Mouse (Mus musculus): ENCODE data around the gene Gm12355. TPM values are rescaled to one million over a fixed set of nuclear protein-coding genes. Genes with fewer than 3 reads are reported as not detected.
A peak's percentile ranks its signal among the peaks of the same experiment; 100 is the strongest.

The Gm12355 gene
- total RNA-seq, 1 experiment: 2.9 TPM

DNA sequence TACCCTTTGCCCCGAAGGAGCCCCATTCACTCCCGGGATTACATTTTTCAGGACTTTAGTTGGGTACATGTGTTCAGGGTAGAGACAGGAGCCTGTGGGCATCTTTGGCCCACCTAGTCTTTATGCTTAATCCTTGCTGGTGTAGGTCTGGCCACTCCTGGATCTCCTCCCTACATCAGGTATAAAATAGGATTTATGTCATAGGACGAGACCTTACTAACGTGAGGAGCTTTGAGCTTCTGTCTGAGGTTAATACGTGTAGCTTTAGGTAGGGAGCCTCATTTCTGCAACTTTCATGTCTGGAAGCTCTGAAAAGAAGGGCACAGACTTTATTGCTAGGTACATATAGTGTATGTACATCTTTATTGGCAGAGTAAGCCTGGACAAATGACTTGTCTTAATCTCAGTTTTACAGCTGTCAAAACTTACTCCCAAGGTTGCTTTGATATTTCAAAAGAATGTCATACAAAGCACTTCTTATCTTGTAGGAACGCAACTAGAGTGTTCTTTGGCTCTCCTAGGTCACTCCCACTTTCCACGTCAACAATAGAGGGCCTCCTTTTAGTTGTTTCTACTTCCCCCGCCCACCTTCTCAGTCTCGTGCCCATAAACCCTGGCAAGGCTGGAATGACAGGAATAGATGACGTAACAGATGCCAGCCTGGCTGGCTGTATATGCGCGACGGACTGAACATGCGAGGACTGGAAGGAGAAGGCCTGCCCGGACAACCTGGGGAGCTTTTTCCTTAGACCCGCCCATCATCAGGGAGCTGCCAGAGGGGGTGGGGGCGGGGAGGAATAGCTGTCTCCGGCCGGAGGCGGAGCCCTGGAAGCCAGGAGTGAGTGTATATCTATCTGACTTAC is 37.5 kb downstream of the Gm12355 start:
- Histone ChIP-seq H3K27ac (ENCODE audit: insufficient read depth, low read depth, low read length, poor library complexity, severe bottlenecking) (no peak overlapping the region), H3K9me3 (ENCODE audit: control insufficient read depth, insufficient read depth, low read depth, low read length) (no peaks in the 10 kb centered on the region), H3K36me3 (ENCODE audit: control insufficient read depth, insufficient read depth, low read length, poor library complexity, severe bottlenecking) (peaks cover 7% of the 10 kb centered on the region), H3K4me3 (ENCODE audit: insufficient read depth in 1 of 2, low read depth in 1 of 2, low read length in 2 of 2, poor library complexity in 1 of 2, severe bottlenecking in 1 of 2) (peak overlapping the region; percentile 46 to 65), H3K9ac (ENCODE audit: insufficient read depth, low read depth, low read length, poor library complexity, severe bottlenecking) (peak overlapping the region; percentile 20; the same call in 1 of the 2 replicates), H3K4me1 (ENCODE audit: control insufficient read depth in 2 of 2, insufficient read depth in 2 of 2, low read length in 2 of 2, poor library complexity in 1 of 2) (peaks cover 0 to 15% of the 10 kb centered on the region in 2 experiments; a peak in 3 of 4 replicates)
- no peak for TF ChIP-seq ZNF384 (IDR thresholded peaks at IDR 0.05; ENCODE audit: low read depth, low read length)
- TF ChIP-seq HCFC1 (IDR thresholded peaks at IDR 0.05; ENCODE audit: borderline replicate concordance, insufficient read depth, low read length): no peak; the same call in 1 of the 2 replicates
- no peak for TF ChIP-seq CHD2 (IDR thresholded peaks at IDR 0.05; ENCODE audit: low read depth, low read length)
- TF ChIP-seq ZC3H11A (IDR thresholded peaks at IDR 0.05; ENCODE audit: borderline replicate concordance, low read depth, low read length): no peak
- no peak for TF ChIP-seq MAFK (IDR thresholded peaks at IDR 0.05; ENCODE audit: insufficient read depth, low read depth, low read length)
- in situ Hi-C loops (cut with MboI; ENCODE audit: low sequenced_read_pairs in 2 of 2, unreplicated experiment in 2 of 2): no loop called here
- DNase-seq (ENCODE audit: low read depth, low spot score): peak; percentile 72

DNA sequence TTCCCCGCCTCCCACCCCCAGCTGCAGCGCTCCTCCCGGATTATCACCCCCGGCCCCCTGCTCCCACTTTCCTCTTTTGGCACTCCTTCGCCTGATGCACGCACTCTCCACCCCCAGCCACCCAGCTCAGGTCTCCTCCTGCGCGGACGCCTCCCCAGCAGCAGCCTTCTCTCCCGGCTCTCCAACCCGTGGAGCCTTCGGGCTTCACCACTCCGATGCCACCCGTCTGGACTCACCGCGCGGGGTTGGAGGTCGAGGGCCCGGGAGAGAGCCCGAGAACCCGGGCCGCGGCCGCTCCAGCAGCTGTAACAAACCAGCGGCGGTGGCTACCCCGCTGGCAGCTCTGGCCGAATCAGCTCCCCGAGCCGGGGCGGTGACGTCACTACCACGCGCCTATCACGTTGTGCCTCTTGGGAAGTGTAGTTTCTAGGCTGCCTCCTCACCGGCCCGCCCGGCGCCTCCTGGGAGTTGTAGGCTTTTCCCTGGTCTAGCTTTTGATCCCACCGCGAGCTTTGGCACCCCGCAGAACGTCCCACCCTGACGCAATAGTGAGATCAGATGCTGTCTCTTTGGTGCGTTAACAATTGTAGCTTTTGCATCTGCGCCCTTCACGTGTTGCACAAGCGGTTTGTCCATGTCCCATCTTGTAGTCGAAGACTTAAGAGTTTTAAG is 38.4 kb downstream of the Gm12355 start, which contains the start of gene Ormdl3:
Ormdl3 (minus strand) TSS at position 477 of the 672 bp plus-strand sequence.
- TF ChIP-seq ZNF384 (IDR thresholded peaks at IDR 0.05; ENCODE audit: low read depth, low read length) (no peak), HCFC1 (IDR thresholded peaks at IDR 0.05; ENCODE audit: borderline replicate concordance, insufficient read depth, low read length) (peak; percentile 100)
- in situ Hi-C loops (cut with MboI; ENCODE audit: low sequenced_read_pairs in 2 of 2, unreplicated experiment in 2 of 2): no loop called here
- Histone ChIP-seq H3K27ac (ENCODE audit: insufficient read depth, low read depth, low read length, poor library complexity, severe bottlenecking) (no peak within 1 kb of the TSS; the same call in 1 of the 2 replicates), H3K9ac (ENCODE audit: insufficient read depth, low read depth, low read length, poor library complexity, severe bottlenecking) (peak within 1 kb of the TSS; percentile 94), H3K36me3 (ENCODE audit: control insufficient read depth, insufficient read depth, low read length, poor library complexity, severe bottlenecking) (peaks cover 15% of the 10 kb centered on the region), H3K4me1 (ENCODE audit: control insufficient read depth in 2 of 2, insufficient read depth in 2 of 2, low read length in 2 of 2, poor library complexity in 1 of 2) (peaks cover 0 to 18% of the 10 kb centered on the region in 2 experiments; a peak in 3 of 4 replicates), H3K9me3 (ENCODE audit: control insufficient read depth, insufficient read depth, low read depth, low read length) (no peaks in the 10 kb centered on the region), H3K4me3 (ENCODE audit: insufficient read depth in 1 of 2, low read depth in 1 of 2, low read length in 2 of 2, poor library complexity in 1 of 2, severe bottlenecking in 1 of 2) (peak within 1 kb of the TSS; percentile 97)
- peak; percentile 99 for DNase-seq (ENCODE audit: low read depth, low spot score)

DNA sequence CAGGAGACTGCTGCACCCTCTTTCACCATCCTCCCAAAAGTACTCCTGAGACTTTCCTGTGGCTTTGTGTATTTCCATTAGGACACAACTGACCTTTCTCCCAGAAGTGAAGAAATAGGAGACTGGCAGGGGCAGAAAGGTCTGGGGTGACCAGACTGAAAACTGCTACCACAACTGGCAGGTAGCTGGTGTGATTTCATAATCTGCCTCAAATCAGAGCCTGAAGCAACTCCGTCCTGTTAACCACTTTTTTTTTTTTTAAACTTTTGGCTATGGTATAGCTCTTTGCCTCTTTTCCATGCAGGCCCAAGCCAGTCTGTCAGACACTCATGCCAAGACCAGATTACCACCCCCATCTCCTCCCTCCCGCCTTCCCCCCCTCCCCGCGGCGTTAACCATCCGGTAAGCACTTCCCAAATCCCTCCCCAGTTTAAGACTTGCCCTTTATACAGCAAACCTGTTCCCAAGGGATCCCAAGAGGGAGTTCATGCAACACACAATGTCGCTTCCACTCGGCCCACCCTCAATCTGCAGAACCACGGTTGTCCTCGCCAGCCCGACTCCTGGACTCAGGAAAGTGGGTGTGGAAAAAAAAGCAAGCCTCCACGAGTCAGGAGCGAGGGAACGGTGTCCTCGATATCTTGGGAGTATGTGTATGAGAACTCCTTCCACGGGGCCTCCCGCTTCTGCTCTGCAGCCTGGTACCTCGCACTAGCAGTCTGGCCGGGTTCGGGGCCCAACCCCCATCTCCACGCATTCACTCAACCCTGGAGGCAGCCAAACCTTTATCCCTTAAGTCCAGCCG is 39.2 kb downstream of the Gm12355 start:
- DNase-seq (ENCODE audit: low read depth, low spot score): no peak
- TF ChIP-seq HCFC1 (IDR thresholded peaks at IDR 0.05; ENCODE audit: borderline replicate concordance, insufficient read depth, low read length): no peak
- TF ChIP-seq MAFK (IDR thresholded peaks at IDR 0.05; ENCODE audit: insufficient read depth, low read depth, low read length): no peak
- no peak for TF ChIP-seq ZC3H11A (IDR thresholded peaks at IDR 0.05; ENCODE audit: borderline replicate concordance, low read depth, low read length)
- TF ChIP-seq ZNF384 (IDR thresholded peaks at IDR 0.05; ENCODE audit: low read depth, low read length): no peak
- TF ChIP-seq CHD2 (IDR thresholded peaks at IDR 0.05; ENCODE audit: low read depth, low read length): no peak
- Histone ChIP-seq H3K4me3 (ENCODE audit: insufficient read depth in 1 of 2, low read depth in 1 of 2, low read length in 2 of 2, poor library complexity in 1 of 2, severe bottlenecking in 1 of 2) (peak overlapping the region; percentile 97), H3K9me3 (ENCODE audit: control insufficient read depth, insufficient read depth, low read depth, low read length) (no peaks in the 10 kb centered on the region), H3K27ac (ENCODE audit: insufficient read depth, low read depth, low read length, poor library complexity, severe bottlenecking) (no peak overlapping the region), H3K36me3 (ENCODE audit: control insufficient read depth, insufficient read depth, low read length, poor library complexity, severe bottlenecking) (peaks cover 15% of the 10 kb centered on the region), H3K4me1 (ENCODE audit: control insufficient read depth in 2 of 2, insufficient read depth in 2 of 2, low read length in 2 of 2, poor library complexity in 1 of 2) (peaks cover 0 to 25% of the 10 kb centered on the region in 2 experiments; a peak in 3 of 4 replicates), H3K9ac (ENCODE audit: insufficient read depth, low read depth, low read length, poor library complexity, severe bottlenecking) (peak overlapping the region; percentile 94)
- in situ Hi-C loops (cut with MboI; ENCODE audit: low sequenced_read_pairs in 2 of 2, unreplicated experiment in 2 of 2): no loop called here

DNA sequence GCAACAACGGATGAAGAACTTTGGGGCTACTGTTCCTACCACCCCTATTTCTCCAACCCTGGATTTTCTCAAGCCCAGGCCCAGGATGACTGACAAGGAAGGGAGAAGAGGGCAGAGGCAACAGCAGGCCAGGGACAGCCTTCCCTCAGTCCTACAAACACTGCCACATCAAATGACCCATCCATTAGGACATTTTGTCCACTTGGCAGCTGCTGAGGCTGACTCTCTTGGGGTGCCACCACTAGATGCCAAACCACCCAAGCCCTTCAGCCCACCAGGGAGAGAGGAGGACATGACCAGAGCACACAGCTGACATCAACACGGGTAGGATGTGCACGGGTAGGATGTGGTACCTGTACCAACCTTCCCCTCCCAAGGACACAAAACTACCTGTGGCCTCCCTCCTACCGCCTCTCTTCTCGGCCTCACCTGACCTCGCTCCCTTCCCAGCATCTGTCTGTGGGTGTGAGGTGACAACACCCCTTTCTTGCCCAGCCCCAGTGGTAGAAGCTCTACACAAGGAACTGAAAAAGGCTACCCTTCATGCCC is 40.8 kb downstream of the Gm12355 start:
- no peaks in the 10 kb centered on the region for H3K9me3 ChIP-seq (ENCODE audit: control insufficient read depth, insufficient read depth, low read depth, low read length)
- no peak overlapping the region for H3K27ac ChIP-seq (ENCODE audit: insufficient read depth, low read depth, low read length, poor library complexity, severe bottlenecking)
- H3K4me1 ChIP-seq (ENCODE audit: control insufficient read depth in 2 of 2, insufficient read depth in 2 of 2, low read length in 2 of 2, poor library complexity in 1 of 2): peaks cover 6 to 39% of the 10 kb centered on the region in 2 experiments
- no peak overlapping the region for H3K9ac ChIP-seq (ENCODE audit: insufficient read depth, low read depth, low read length, poor library complexity, severe bottlenecking)
- H3K36me3 ChIP-seq (ENCODE audit: control insufficient read depth, insufficient read depth, low read length, poor library complexity, severe bottlenecking): peaks cover 15% of the 10 kb centered on the region
- DNase-seq (ENCODE audit: low read depth, low spot score): no peak
- H3K4me3 ChIP-seq (ENCODE audit: insufficient read depth in 1 of 2, low read depth in 1 of 2, low read length in 2 of 2, poor library complexity in 1 of 2, severe bottlenecking in 1 of 2): no peak overlapping the region
- TF ChIP-seq CHD2 (IDR thresholded peaks at IDR 0.05; ENCODE audit: low read depth, low read length): no peak
- TF ChIP-seq ZNF384 (IDR thresholded peaks at IDR 0.05; ENCODE audit: low read depth, low read length): no peak
- no peak for TF ChIP-seq MAFK (IDR thresholded peaks at IDR 0.05; ENCODE audit: insufficient read depth, low read depth, low read length)
- no peak for TF ChIP-seq HCFC1 (IDR thresholded peaks at IDR 0.05; ENCODE audit: borderline replicate concordance, insufficient read depth, low read length)
- no peak for TF ChIP-seq ZC3H11A (IDR thresholded peaks at IDR 0.05; ENCODE audit: borderline replicate concordance, low read depth, low read length)
- in situ Hi-C loops (cut with MboI; ENCODE audit: low sequenced_read_pairs in 2 of 2, unreplicated experiment in 2 of 2): no loop called here

Measured in ES-E14 (cell line).